Mouse (Mus musculus) hindbrain, embryonic 13.5 days (tissue): Measurements from ENCODE around the gene Tfeb. TPM values are rescaled to one million over a fixed set of nuclear protein-coding genes. Genes with fewer than 3 reads are reported as not detected.

Experiments
- ATAC-seq: fragments of 200-750 bp; cut with Nextera tagmentation; 2 replicates; pipeline ENCODE4 v1.8.0; 2017; ENCODE audit warnings: moderate TSS enrichment; ENCODE audit not compliant: low FRiP score
- H3K27ac ChIP-seq: fragments of 300-500 bp; sonication (generic); 2 replicates; pipeline ENCODE4 v1.5.1; 2015; ENCODE audit warnings: inconsistent platforms, mild to moderate bottlenecking, moderate library complexity
- H3K27me3 ChIP-seq: fragments of 300-500 bp; sonication (generic); 2 replicates; pipeline ENCODE4 v1.6.1; 2015; ENCODE audit warnings: mild to moderate bottlenecking, inconsistent platforms
- H3K36me3 ChIP-seq: fragments of 300-500 bp; sonication (generic); 2 replicates; pipeline ENCODE4 v1.6.1; 2015; ENCODE audit warnings: mild to moderate bottlenecking, inconsistent platforms
- H3K4me1 ChIP-seq: fragments of 300-500 bp; sonication (generic); replicated peaks from 2 replicates; pipeline ENCODE4 v1.6.1; 2015; ENCODE audit warnings: inconsistent platforms
- H3K4me2 ChIP-seq: fragments of 300-500 bp; sonication (generic); 2 replicates; pipeline ENCODE4 v1.6.1; 2015; ENCODE audit warnings: inconsistent platforms, mild to moderate bottlenecking, moderate library complexity
- H3K4me3 ChIP-seq: fragments of 300-500 bp; sonication (generic); 2 replicates; pipeline ENCODE4 v1.5.1; 2015; ENCODE audit warnings: mild to moderate bottlenecking, inconsistent platforms
- H3K9ac ChIP-seq: fragments of 300-500 bp; sonication (generic); 2 replicates; pipeline ENCODE4 v1.6.1; 2015; ENCODE audit warnings: mild to moderate bottlenecking, inconsistent platforms
- H3K9me3 ChIP-seq: fragments of 300-500 bp; sonication (generic); 2 replicates; pipeline ENCODE4 v1.6.1; 2016; ENCODE audit warnings: inconsistent platforms
- WGBS: fragments of 180-500 bp; shearing (Covaris S2); methylation state at CpG from one replicate; pipeline ENCODE4 v1.1.7; 2015; 5-methylcytosine and 5-hydroxymethylcytosine counted together
- polyA plus RNA-seq: library from polyadenylated mRNA; unstranded; fragments of >200 nt; fragmentation: Nextera tagmentation; extraction: Ambion mirVana; gene quantifications from 2 replicates; pipeline ENCODE4 v1.2.1, GENCODE M21; 2015

Gene Tfeb
- polyA plus RNA-seq, 1 experiment from 2014 or later: 2.8 TPM

- H3K27ac ChIP-seq: no peak overlapping the region
- peaks cover 19% of the 10 kb centered on the region for H3K27me3 ChIP-seq
- peaks cover 12% of the 10 kb centered on the region for H3K4me1 ChIP-seq
- WGBS: 77% methylated on average over 2 of the region's 2 CpGs
- no peak overlapping the region for H3K4me3 ChIP-seq
- H3K4me2 ChIP-seq: no peak overlapping the region
- no peak for ATAC-seq
- peaks cover 52% of the 10 kb centered on the region for H3K36me3 ChIP-seq
- no peak overlapping the region for H3K9ac ChIP-seq
- H3K9me3 ChIP-seq: no peaks in the 10 kb centered on the region
Measured at GRCm38 (mm10) chr17:47699055-47699454, 37.8 kb upstream of the Tfeb start.

- H3K9ac ChIP-seq: no peak overlapping the region
- no peak overlapping the region for H3K4me2 ChIP-seq
- no peak for ATAC-seq
- H3K36me3 ChIP-seq: peaks cover 59% of the 10 kb centered on the region
- 72% methylated on average over 9 of the region's 9 CpGs for WGBS
- H3K4me1 ChIP-seq: 0 out of 2 replicates have a peak, but pooled peaks cover 2% of the 10 kb centered on the region
- peaks cover 19% of the 10 kb centered on the region for H3K27me3 ChIP-seq
- H3K27ac ChIP-seq: no peak overlapping the region
- no peaks in the 10 kb centered on the region for H3K9me3 ChIP-seq
- no peak overlapping the region for H3K4me3 ChIP-seq
Measured at GRCm38 (mm10) chr17:47701793-47702192, 35.0 kb upstream of the Tfeb start.

- H3K27me3 ChIP-seq: peaks cover 19% of the 10 kb centered on the region
- 0 out of 2 replicates have a peak, but pooled peaks cover 2% of the 10 kb centered on the region for H3K4me1 ChIP-seq
- no peak overlapping the region for H3K27ac ChIP-seq
- H3K9ac ChIP-seq: no peak overlapping the region
- no peak overlapping the region for H3K4me2 ChIP-seq
- 46% methylated on average over 28 of the region's 28 CpGs for WGBS
- H3K9me3 ChIP-seq: no peaks in the 10 kb centered on the region
- no peak; the same call in 1 of the 2 replicates for ATAC-seq
- no peak overlapping the region for H3K4me3 ChIP-seq
- H3K36me3 ChIP-seq: peaks cover 59% of the 10 kb centered on the region
Measured at GRCm38 (mm10) chr17:47702548-47703345, 34.1 kb upstream of the Tfeb start.

GRCm38 (mm10) chr17:47703556-47703955, 33.3 kb upstream of the Tfeb start:
- 29% methylated on average over 20 of the region's 20 CpGs for WGBS
- Histone ChIP-seq H3K36me3 (peaks cover 56% of the 10 kb centered on the region), H3K27ac (no peak overlapping the region), H3K4me2 (no peak overlapping the region), H3K4me3 (no peak overlapping the region), H3K9ac (no peak overlapping the region), H3K4me1 (0 out of 2 replicates have a peak, but pooled peaks cover 2% of the 10 kb centered on the region), H3K9me3 (no peaks in the 10 kb centered on the region), H3K27me3 (peaks cover 19% of the 10 kb centered on the region)
- no peak for ATAC-seq

GRCm38 (mm10) chr17:47704692-47705091, 32.1 kb upstream of the Tfeb start:
- H3K27ac ChIP-seq: no peak overlapping the region
- no peak overlapping the region for H3K4me2 ChIP-seq
- 0 out of 2 replicates have a peak, but pooled peaks cover 2% of the 10 kb centered on the region for H3K4me1 ChIP-seq
- H3K9me3 ChIP-seq: no peaks in the 10 kb centered on the region
- ATAC-seq: no peak
- no peak overlapping the region for H3K9ac ChIP-seq
- no peak overlapping the region for H3K4me3 ChIP-seq
- peaks cover 47% of the 10 kb centered on the region for H3K36me3 ChIP-seq
- WGBS: 91% methylated on average over 4 of the region's 4 CpGs
- H3K27me3 ChIP-seq: peaks cover 19% of the 10 kb centered on the region

GRCm38 (mm10) chr17:47706196-47706595, 30.6 kb upstream of the Tfeb start:
- WGBS: 89% methylated on average over 1 of the region's 1 CpGs
- Histone ChIP-seq H3K9me3 (no peaks in the 10 kb centered on the region), H3K4me3 (no peak overlapping the region), H3K4me1 (0 out of 2 replicates have a peak, but pooled peaks cover 2% of the 10 kb centered on the region), H3K27me3 (peaks cover 19% of the 10 kb centered on the region), H3K36me3 (peaks cover 34% of the 10 kb centered on the region), H3K4me2 (no peak overlapping the region), H3K27ac (no peak overlapping the region), H3K9ac (no peak overlapping the region)
- ATAC-seq: no peak

- Histone ChIP-seq H3K36me3 (peaks cover 17% of the 10 kb centered on the region), H3K9me3 (no peaks in the 10 kb centered on the region), H3K4me3 (no peak overlapping the region), H3K9ac (no peak overlapping the region), H3K27ac (no peak overlapping the region), H3K4me1 (no peaks in the 10 kb centered on the region), H3K27me3 (peaks cover 10% of the 10 kb centered on the region), H3K4me2 (no peak overlapping the region)
- ATAC-seq: no peak
- WGBS: 88% methylated on average over 3 of the region's 3 CpGs
Measured at GRCm38 (mm10) chr17:47707961-47708360, 28.9 kb upstream of the Tfeb start.

- H3K36me3 ChIP-seq: peaks cover 7% of the 10 kb centered on the region; the same call in 1 of the 2 replicates
- H3K9ac ChIP-seq: no peak overlapping the region
- no peaks in the 10 kb centered on the region for H3K4me1 ChIP-seq
- WGBS: 82% methylated on average over 4 of the region's 4 CpGs
- no peak overlapping the region for H3K4me2 ChIP-seq
- H3K9me3 ChIP-seq: no peaks in the 10 kb centered on the region
- ATAC-seq: no peak
- H3K4me3 ChIP-seq: no peak overlapping the region
- 0 out of 2 replicates have a peak, but pooled peaks cover 4% of the 10 kb centered on the region for H3K27me3 ChIP-seq
- no peak overlapping the region for H3K27ac ChIP-seq
Measured at GRCm38 (mm10) chr17:47708972-47709371, 27.9 kb upstream of the Tfeb start.

GRCm38 (mm10) chr17:47710036-47710435, 26.8 kb upstream of the Tfeb start:
- no peaks in the 10 kb centered on the region for H3K9me3 ChIP-seq
- H3K4me1 ChIP-seq: no peaks in the 10 kb centered on the region
- no peak overlapping the region for H3K9ac ChIP-seq
- peaks cover 1% of the 10 kb centered on the region; the same call in 1 of the 2 replicates for H3K36me3 ChIP-seq
- H3K4me3 ChIP-seq: no peak overlapping the region
- 79% methylated on average over 3 of the region's 3 CpGs for WGBS
- no peak overlapping the region for H3K27ac ChIP-seq
- no peak for ATAC-seq
- 0 out of 2 replicates have a peak, but pooled peaks cover 4% of the 10 kb centered on the region for H3K27me3 ChIP-seq
- no peak overlapping the region for H3K4me2 ChIP-seq

GRCm38 (mm10) chr17:47711883-47712282, 24.9 kb upstream of the Tfeb start:
- Histone ChIP-seq H3K36me3 (no peaks in the 10 kb centered on the region), H3K4me1 (no peaks in the 10 kb centered on the region), H3K9ac (no peak overlapping the region), H3K4me2 (no peak overlapping the region), H3K27ac (no peak overlapping the region), H3K4me3 (no peak overlapping the region), H3K9me3 (no peaks in the 10 kb centered on the region), H3K27me3 (0 out of 2 replicates have a peak, but pooled peaks cover 4% of the 10 kb centered on the region)
- ATAC-seq: no peak
- 85% methylated on average over 6 of the region's 6 CpGs for WGBS

GRCm38 (mm10) chr17:47712889-47713571, 23.8 kb upstream of the Tfeb start:
- H3K4me3 ChIP-seq: no peak overlapping the region
- peak; percentile 71 for ATAC-seq
- 0 out of 2 replicates have a peak, but pooled peaks cover 4% of the 10 kb centered on the region for H3K27me3 ChIP-seq
- no peaks in the 10 kb centered on the region for H3K36me3 ChIP-seq
- WGBS: 56% methylated on average over 11 of the region's 22 CpGs
- H3K4me2 ChIP-seq: peak overlapping the region; percentile 13; the same call in 1 of the 2 replicates
- H3K9ac ChIP-seq: peak overlapping the region; percentile 40; the same call in 1 of the 2 replicates
- H3K4me1 ChIP-seq: no peaks in the 10 kb centered on the region
- no peak overlapping the region for H3K27ac ChIP-seq
- no peaks in the 10 kb centered on the region for H3K9me3 ChIP-seq

GRCm38 (mm10) chr17:47715037-47715436, 21.8 kb upstream of the Tfeb start:
- H3K4me3 ChIP-seq: no peak overlapping the region
- no peak overlapping the region for H3K9ac ChIP-seq
- no peaks in the 10 kb centered on the region for H3K9me3 ChIP-seq
- no peak overlapping the region for H3K4me2 ChIP-seq
- H3K36me3 ChIP-seq: no peaks in the 10 kb centered on the region
- ATAC-seq: no peak
- 64% methylated on average over 3 of the region's 3 CpGs for WGBS
- 0 out of 2 replicates have a peak, but pooled peaks cover 4% of the 10 kb centered on the region for H3K27me3 ChIP-seq
- no peak overlapping the region for H3K27ac ChIP-seq
- no peaks in the 10 kb centered on the region for H3K4me1 ChIP-seq
